Mouse (Mus musculus) megakaryocyte, adult 5-6 weeks (primary cell): ENCODE measurements around the gene Polr2i. TPM values are rescaled to one million over a fixed set of nuclear protein-coding genes. Genes with fewer than 3 reads are reported as not detected.
"Not testable (repeated sequence)": the region's sequence is repeated elsewhere in the genome, so short reads cannot be mapped to it uniquely, and the experiment has no call there.

ENCODE experiments used
- ATAC-seq: 2 replicates; pipeline ENCODE4 v1.8.0; 2016; ENCODE audit warnings: mild to moderate bottlenecking, inconsistent platforms; ENCODE audit not compliant: poor library complexity, severe bottlenecking
- total RNA-seq, 2 experiments: library from RNA; stranded (forward) in 1 of 2; stranded (reverse) in 1 of 2; fragments of 153-499, 151-499 nt in 1 of 2; fragments of 221-1000, 200-1000 nt in 1 of 2; gene quantifications; 2 replicates each; pipeline versions ENCODE4 v1.2.3 to v1.2.4; 2015 to 2017

The Polr2i gene
- total RNA-seq, 2 experiments from 2014 or later, result 39.1 to 51.0 TPM

DNA sequence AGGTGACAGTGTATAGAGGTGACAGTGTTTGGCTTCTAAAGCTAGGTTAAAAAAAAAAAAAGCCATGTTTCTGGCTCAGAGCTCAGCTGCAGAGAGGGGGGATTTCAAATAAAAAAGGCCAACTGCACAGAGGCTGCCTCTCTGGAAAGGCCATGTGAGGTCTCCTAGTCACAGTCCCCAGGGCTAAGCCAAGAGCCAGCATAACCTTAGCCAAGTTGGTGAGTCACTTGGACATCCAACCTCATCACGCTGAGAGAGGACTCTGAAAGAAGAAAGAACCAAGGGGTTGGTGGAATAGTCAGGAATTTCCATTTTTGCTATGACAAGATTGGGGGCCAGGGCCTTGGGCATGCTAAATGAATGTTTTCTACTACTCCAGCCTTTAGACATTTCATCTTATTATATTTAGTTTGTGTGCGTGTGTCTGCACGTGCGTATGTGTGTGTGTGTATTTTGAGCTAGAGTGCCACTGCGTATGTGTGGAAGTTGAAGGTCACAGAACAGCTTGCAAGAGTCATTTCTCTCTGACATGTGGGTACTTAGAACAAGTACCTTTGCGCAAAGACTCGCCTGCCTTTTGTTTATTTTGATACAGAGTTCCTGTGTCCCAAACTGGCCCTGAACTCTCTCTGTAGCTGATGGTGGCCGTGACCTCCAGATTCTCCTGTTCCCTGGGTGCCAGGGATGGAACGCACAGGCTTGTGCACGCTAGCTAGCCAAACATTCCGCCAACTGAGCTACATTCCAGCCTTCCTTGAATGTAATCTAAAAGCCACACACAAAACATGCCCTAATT lies 28.7 kb upstream of the Polr2i start:
- ATAC-seq, result no peak

DNA sequence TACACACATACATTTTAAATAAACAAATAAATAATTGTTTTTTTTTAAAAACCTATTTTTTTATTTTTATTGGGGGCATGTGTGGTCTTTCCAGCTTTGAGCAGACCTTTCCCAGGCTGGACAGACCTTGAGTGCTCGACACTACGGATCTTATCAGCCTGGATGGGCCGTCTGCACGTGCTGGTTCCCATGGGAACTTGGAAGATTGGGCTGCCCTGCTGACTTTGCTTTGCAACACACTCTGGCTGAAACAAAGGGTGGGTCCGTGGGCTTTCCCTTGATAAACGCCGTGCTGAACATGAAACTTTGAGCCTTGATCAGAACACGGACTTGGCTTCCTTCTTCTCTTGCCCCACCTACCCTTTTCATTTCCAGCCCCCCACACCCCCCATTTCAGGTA lies 27.4 kb upstream of the Polr2i start:
- ATAC-seq, result no peak

DNA sequence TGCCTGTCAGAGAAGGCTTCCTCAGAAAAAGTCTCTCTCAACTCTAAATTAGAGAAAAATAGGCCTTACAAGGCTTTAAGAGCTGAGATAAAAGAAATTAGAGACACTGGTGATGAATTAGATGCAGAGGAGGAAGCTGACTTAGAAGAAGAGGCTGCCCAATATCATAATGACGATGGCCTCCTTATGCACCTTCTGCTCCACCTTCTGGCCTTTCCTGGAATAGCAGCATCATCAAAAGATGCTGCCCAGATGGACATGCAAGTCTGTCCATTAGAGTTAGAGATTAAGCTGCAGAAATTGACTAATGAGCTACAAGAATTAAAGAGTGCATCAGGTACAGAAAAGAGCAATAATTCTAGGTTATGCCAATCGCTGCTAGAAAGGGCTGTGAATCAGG lies 26.4 kb upstream of the Polr2i start:
- ATAC-seq, result peak; percentile 94

DNA sequence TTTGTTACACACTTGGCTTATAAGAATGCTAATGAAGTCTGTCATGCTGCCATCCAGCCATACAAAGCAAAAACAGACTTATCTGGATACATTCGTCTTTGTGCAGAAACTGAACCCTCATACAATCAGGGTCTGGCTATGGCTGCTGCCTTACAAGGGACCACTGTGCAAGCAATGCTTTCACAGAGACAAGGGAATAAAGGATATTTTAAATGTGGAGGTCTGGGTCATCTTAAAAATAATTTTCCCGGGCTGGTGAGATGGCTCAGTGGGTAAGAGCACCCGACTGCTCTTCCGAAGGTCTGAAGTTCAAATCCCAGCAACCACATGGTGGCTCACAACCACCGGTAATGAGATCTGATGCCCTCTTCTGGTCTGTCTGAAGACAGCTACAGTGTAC lies 25.4 kb upstream of the Polr2i start:
- not testable (repeated sequence) for ATAC-seq

DNA sequence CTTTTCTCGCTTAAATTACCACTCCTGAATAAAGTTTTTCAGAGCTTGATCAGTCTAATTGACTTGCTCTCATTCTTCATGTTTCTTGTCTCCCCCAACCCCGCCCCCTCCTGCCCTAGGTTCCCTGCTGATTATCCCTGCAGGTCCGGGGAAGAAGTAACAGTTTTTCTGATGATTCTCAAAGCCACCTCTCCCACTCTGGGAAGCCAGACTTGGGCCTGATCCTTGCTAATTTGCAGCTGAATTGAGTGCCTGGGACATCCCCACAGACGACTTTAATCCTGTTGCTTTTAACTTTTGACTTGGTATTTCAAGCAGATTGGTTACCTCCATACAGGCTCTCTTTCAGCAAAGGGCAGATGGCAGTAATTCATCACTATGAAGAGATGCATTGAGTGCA lies 20.7 kb upstream of the Polr2i start:
- no peak for ATAC-seq

DNA sequence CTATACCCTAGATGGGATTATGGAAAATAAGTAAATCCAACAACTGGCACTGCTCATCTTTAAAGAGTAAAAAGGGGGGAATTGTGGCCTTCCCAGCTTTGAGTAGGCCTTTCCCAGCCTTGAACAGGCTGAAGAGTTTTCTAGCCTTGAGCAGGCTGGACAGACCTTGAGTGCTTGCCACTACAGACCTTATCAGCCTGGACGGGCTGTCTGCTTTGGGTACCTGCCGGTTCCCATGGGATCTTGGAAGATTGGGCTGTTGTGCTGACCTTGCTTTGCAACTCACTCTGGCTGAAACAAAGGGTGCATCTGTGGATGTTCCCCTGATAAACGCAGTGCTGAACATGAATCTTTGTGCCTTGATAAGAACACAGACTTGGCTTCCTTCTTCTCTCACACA lies 17.9 kb upstream of the Polr2i start:
- ATAC-seq, result no peak

DNA sequence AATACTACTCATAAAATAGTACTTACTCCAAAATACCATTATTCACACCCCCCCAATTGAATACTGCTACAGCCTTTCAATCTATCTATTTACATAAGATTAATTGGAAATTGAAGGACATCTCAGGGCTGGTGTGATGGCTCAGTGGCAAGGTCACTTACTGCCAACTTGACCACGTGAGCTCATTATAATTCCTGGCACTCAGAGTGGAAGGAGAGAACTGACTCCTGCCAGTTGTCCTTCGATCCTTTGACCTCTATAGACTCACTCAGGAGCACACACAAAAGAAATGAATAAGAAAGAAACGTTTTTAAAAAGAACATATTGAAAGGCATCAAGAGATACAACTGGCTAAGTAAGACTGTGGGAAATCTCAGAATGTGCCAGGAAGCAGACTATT lies 15.9 kb upstream of the Polr2i start:
- ATAC-seq, result no peak

DNA sequence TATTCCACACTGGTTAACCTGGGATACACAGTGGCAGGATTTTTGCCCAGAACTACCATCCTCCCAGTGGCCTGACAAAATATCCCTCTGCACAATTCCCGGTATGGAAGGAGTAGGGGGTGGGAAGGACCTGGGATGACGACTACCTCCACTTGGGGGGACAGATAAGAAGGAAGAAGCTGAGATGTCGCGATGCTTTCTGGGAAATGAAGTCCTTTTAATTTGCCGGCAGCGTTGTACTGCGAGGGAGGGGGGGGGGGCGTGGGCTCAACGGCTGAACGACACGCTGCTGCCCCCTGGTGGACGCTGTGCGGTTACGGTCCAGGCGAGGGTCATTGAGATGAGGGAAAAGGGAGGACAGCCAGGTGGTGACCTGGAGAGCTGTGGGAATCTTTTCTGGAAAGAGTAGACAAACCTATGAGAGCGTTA lies 15.0 kb upstream of the Polr2i start:
- ATAC-seq, result peak; percentile 87

DNA sequence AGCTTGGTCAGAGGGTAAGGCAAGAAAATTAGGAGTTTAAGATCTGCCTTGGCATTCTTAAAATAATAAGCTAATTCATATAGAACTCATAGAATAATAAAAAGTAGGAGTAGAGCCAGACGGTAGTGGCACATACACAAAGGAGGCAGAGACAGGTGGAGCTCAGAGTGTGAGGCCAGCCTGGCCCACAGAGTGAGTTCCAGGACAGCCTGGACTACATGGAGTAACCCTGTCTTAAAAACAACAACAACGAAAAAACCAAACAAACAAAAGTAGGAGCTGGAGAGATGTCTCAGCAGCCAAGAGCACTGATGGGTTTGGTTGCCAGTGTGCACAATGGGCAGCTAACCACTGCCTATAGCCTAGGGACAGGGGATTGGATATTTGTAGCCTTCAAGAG lies 14.5 kb upstream of the Polr2i start:
- no peak for ATAC-seq

DNA sequence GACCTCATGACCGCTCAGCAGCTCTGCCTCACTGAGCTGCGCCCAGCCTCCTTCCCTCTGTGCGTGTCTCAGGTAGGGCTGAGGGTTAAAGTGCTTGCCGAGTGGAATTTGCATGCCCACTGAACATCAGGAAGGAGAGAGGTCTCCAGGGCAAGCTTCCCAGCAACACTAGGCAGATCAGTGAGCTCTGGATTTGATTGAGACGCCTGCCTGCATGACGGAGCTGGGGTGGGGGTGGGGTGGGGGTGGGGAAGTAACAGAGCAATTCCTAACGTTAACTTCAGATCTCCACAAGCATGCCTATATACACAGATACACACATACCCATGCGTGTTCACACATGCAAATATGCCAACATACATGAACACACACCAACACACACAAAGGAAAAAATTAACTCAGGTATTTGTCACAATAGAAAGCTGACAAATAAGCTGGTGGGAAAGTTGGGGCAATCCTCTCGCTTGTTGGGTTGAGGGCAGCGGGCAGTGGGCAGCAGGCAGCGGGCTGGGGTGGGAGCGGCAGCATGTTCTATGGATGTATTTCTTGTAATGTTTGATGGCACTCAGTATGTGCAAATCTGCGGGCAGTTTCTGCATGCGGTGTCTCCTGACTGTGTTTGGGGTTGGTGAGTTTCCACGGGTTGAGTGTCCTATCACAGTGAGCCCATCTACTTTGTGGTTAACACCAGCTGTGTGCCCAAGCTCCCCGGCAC lies 12.3 kb upstream of the Polr2i start:
- ATAC-seq, result peak; percentile 60

DNA sequence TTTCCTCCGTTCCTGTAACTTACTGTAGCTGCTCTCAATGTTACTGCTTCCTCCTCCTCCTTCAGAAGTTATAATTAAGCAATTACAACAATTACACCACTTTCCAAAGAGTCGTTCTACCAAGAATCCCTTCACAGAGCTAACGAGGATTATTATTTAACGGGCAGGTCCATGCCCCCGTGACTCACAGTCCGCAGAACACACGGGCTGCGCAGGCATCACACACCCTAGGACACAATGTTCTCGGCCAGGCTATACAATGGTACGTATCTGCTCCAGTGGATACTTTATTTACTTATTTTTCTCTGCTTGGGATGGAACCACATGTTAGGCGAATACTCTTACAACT lies 11.8 kb upstream of the Polr2i start:
- ATAC-seq, result peak; percentile 33; the same call in 1 of the 2 replicates

DNA sequence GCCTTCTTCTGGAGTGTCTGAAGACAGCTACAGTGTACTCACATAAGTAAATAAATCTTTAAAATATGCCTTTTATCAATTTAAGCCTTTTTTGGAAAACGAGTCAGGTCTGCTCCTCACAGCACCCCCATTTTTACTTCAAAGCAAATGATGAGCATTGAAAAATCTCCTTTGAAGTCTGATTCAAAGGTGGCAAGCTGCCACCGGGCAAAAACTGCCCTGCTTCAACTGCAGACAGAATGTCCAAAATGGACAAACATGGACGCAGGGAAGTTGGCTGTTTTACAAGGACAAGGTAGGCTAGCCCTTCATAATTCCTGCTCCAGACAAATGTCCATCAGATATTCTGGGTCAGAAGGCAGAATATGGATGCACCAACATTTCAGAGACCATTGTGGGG lies 10.3 kb upstream of the Polr2i start:
- no peak for ATAC-seq

DNA sequence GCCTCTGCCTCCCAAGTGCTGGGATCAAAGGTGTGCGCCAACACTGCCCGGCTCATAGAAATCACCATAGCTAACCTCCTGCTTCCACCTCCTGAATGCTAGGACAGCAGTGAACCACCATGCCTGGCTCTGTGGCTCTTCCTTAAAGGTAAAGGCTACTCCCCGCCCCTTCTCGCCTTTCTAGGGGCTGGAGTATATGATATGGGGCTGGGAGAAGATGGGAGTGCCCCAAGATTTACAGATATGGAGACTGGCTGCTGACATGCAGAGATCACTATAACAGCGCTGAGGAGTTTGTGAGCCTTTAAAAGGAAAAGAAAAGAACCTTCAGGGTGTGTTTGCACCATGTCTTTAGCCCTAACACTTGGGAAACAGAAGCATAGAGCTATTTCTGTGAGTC lies 9.5 kb upstream of the Polr2i start:
- ATAC-seq, result no peak

DNA sequence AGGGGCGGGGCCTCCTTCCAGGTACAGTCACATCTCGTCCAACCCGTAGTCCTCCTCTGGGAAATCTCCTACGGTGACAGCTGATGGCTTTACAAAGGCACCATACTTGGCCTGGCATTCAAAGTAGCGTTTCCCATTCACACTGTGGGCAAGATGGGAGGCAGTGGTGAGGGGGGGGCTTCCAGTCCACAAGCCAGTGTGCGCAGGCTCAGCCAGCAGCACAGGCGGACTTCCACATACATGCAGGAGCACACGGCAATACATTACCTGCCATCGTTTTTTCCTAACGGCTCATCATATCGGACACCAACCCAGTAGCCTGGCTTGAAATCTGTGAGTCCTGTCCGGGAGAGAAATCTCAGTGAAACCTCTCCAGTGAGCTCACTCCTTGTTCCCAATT lies 7.5 kb upstream of the Polr2i start:
- no peak for ATAC-seq

DNA sequence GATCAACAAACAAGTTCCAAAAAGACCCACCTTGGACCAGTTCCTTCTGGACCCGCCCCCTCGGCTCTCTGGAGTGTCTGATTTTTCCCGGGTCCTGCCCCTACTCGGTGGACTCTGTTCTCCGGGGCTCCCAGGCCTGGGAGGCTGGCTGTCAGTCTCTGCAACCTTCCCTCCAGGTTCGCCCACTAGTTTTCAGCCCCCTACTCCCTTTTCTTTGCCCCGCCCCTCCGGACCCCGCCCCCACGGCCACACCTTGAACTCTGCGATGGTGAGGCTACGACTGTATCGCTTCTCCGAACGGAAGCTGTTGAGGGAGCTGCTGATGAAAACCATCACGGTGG lies 450 bp upstream of the Polr2i start:
- ATAC-seq, result no peak

DNA sequence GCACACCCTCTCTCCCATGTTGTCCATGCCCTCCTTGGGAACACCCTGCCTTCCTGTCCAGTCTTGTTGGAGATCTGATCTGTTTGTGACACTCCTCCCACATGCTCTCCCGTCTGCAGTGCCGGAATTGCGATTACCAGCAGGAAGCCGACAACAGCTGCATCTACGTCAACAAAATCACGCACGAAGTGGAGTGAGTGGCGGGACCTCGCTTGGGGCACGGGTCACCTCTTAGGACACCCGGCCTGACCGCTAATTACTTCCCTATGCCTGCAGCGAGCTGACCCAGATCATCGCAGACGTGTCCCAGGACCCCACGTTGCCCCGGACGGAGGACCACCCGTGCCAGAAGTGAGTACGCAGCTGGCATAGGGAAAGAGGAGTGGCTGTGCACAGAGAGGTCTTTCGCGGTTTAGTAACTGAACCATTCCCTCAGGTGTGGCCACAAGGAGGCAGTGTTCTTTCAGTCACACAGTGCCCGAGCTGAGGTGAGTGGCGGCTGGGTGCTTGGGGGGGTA lies 942 bp downstream of the Polr2i start:
- peak; percentile 27 for ATAC-seq

DNA sequence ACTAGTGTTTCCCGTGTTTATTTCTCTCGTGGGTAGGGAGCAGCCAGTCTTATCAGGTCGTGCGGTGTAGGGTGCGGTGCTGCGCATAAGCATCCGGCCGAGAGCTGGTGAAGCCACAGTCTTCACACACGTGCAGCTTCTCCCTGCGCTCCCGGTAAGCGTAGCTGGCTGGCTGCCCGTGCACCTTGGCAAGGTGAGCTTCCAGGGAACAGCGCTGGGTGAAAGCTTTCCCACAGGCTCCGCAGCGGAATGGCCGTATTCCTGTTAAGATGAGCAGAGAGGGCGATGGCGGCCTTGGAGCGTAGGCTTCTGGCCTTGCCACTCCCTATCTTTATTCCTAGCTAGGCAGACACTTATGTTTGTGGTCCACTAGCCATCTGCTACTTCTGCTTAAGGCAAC lies 1.6 kb downstream of the Polr2i start:
- ATAC-seq, result no peak

DNA sequence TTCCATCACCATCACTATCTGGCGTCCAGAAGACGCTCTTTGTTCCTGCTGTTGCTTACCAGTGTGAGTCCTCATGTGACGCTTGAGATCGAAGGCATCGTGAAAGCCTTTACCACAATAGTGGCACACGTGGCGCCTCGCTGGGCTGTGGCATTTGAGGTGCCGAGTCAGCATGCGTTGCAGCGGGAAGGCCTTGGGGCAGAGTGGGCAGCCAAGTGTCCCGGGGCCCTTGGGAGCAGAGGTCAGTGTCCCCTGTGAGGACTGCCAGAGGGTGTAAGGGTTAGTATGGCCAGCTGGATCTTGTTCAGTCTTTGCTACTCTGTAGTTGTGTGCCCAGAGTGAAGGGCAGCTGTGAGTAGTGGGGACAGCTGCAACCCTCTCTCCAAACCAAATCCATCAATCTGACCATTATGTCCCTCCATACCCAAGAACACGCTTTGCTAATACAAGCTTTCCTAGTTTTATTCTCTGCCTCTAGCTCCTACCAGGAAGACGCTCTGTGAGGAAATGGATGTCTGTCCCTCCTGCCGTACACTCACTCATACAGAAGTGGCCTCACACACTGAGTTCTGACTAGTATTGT lies 2.6 kb downstream of the Polr2i start:
- ATAC-seq, result no peak

DNA sequence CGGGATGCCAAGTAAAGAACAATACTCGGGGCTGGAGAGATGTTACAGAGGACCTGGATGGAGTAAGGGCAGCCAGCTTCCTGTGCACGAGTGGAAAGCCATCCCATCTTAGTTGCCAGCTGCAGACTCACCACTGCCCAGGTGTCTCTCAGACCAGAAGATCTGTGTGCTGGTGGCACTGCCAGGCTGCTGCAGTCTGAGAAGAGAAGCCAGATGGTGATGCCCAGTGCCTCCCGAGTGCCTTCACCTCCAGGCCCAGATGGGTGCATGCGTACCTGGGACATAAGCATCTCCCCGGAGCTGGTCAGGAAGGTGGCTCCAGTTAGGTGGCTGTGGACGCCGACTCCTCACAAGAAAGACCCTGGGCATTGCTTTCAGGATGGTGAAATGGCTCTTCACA lies 3.3 kb downstream of the Polr2i start:
- ATAC-seq, result no peak

DNA sequence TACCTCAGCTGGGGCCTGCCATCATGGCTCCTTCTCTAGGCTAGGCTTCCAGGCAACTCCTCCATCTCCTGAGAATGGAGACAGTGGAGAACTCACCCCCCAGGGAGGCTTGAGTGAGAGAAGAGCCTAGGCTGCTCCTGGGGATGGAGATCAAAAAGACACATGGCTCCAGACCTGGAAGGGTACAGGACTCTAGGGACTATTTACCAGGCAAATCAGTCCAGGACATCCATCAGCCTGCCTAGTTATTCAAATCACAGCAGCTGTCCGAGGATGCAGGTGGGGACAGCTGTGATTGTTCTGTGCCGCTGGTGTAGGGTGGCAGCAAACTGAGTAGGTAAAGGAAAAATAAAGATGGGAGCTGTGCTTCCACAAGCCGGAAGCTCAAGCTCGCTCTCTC lies 3.9 kb downstream of the Polr2i start, which contains the start of gene Ovol3:
TSS of gene Ovol3 (minus strand) at position 101 of the 400 bp plus-strand sequence.
- no peak for ATAC-seq

DNA sequence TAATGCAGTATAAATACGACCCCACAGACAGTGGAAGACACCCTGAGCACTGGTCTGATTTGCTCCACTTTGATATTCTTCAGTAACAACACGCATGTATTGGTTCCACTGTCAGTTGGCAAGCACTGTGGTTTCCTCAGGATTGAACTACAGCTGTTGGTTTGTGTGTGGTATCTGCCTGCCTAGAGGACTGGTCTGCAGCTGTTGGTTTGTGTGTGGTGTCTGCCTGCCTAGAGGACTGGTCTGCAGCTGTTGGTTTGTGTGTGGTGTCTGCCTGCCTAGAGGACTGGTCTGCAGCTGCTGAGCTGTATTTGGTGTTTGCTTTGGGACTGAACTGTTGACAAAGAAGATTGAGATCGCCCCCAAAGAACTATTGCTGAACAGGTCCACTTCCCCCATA lies 5.6 kb downstream of the Polr2i start:
- ATAC-seq, result not testable (repeated sequence)
